Comparison of ENCODE assay signal across 9 mouse cellular contexts in genomic region chr5:54155227-54155776, GRCm38 (mm10).
DNase-seq lines count a peak whose midpoint lies in the region; ATAC-seq and TF ChIP-seq lines count a peak whose summit lies in the region.
"Had no signal": no experiment of that assay in that cellular context is flagged by ENCODE, and none has a peak within 500 bp of the region (broad histone marks: within the 10 kb centered on the region; RNA-seq: fewer than 3 reads in every experiment).

No protein-coding gene starts in this region.

- 54% methylated on average over 12 of the region's 12 CpGs for WGBS in heart, postnatal 0 days
- 33% methylated on average over 12 of the region's 12 CpGs for WGBS in forebrain, embryonic 12.5 days
- WGBS in midbrain, embryonic 12.5 days, result 54% methylated on average over 12 of the region's 12 CpGs

- no peaks in the 10 kb centered on the region for H3K36me3 ChIP-seq in heart, postnatal 0 days (replicated peaks; ENCODE audit: control insufficient read depth, insufficient read depth, low read length)
- H3K36me3 ChIP-seq in forebrain, embryonic 12.5 days (replicated peaks), result no peaks in the 10 kb centered on the region
- H3K36me3 ChIP-seq in midbrain, embryonic 12.5 days, result no peaks in the 10 kb centered on the region

- H3K27me3 ChIP-seq in heart, postnatal 0 days (ENCODE audit: control insufficient read depth, insufficient read depth, low read length), result no peaks in the 10 kb centered on the region
- 0 out of 2 replicates have a peak, but pooled peaks cover 4% of the 10 kb centered on the region for H3K27me3 ChIP-seq in forebrain, embryonic 12.5 days
- peaks cover 8% of the 10 kb centered on the region for H3K27me3 ChIP-seq in midbrain, embryonic 12.5 days

- H3K9me3 ChIP-seq in heart, postnatal 0 days (replicated peaks; ENCODE audit: control insufficient read depth, low read length), result no peaks in the 10 kb centered on the region
- no peaks in the 10 kb centered on the region for H3K9me3 ChIP-seq in forebrain, embryonic 12.5 days
- no peaks in the 10 kb centered on the region for H3K9me3 ChIP-seq in midbrain, embryonic 12.5 days

- H3K4me3 ChIP-seq in heart, postnatal 0 days (ENCODE audit: low read depth, low read length), result peak overlapping the region; percentile 23; the same call in 1 of the 2 replicates
- H3K4me3 ChIP-seq in forebrain, embryonic 12.5 days (replicated peaks), result peak overlapping the region; percentile 33
- H3K4me3 ChIP-seq in midbrain, embryonic 12.5 days, result peak overlapping the region; percentile 21; the same call in 1 of the 2 replicates

- H3K27ac ChIP-seq in heart, postnatal 0 days (ENCODE audit: low read depth), result no peak overlapping the region
- H3K27ac ChIP-seq in forebrain, embryonic 12.5 days, result peak overlapping the region; percentile 53; the same call in 1 of the 2 replicates
- H3K27ac ChIP-seq in midbrain, embryonic 12.5 days (replicated peaks), result no peak overlapping the region

- ATAC-seq in heart, postnatal 0 days (ENCODE audit: insufficient read depth, low read depth), result no peak
- ATAC-seq in forebrain, embryonic 12.5 days (ENCODE audit: low FRiP score), result peak; percentile 59; the same call in 1 of the 2 replicates
- peak; percentile 59 for ATAC-seq in midbrain, embryonic 12.5 days (ENCODE audit: low FRiP score, low read depth)

- H3K4me1 ChIP-seq in heart, postnatal 0 days (ENCODE audit: control insufficient read depth, insufficient read depth), result peaks cover 21% of the 10 kb centered on the region
- H3K4me1 ChIP-seq in forebrain, embryonic 12.5 days, result peaks cover 31% of the 10 kb centered on the region
- H3K4me1 ChIP-seq in midbrain, embryonic 12.5 days, result peaks cover 24% of the 10 kb centered on the region

- TF ChIP-seq EP300 in heart, postnatal 0 days (IDR thresholded peaks at IDR 0.05; ENCODE audit: low read depth), result no peak

- no peak overlapping the region for H3K9ac ChIP-seq in heart, postnatal 0 days (replicated peaks; ENCODE audit: low read depth, low read length)
- no peak overlapping the region for H3K9ac ChIP-seq in forebrain, embryonic 12.5 days
- no peak overlapping the region for H3K9ac ChIP-seq in midbrain, embryonic 12.5 days (replicated peaks)

- DNase-seq in heart, postnatal 0 days (ENCODE audit: low spot score), result no peak
- no peak for DNase-seq in heart, adult 8-10 months (ENCODE audit: low spot score)
- DNase-seq in brain, adult 2 months (ENCODE audit: low read depth, low spot score), result peak; percentile 40
- no peak for DNase-seq in adrenal gland, postnatal 36 days
- DNase-seq in gastrocnemius, adult 8-10 months (ENCODE audit: low spot score in 2 of 2), result no peak
- no peak for DNase-seq in adipocyte (ENCODE audit: low spot score)
- DNase-seq: gastrocnemius, postnatal 14 days had no signal

- H3K4me2 ChIP-seq in heart, postnatal 0 days (ENCODE audit: low read depth, low read length), result peak overlapping the region; percentile 50
- peak overlapping the region; percentile 48 for H3K4me2 ChIP-seq in forebrain, embryonic 12.5 days
- peak overlapping the region; percentile 44 for H3K4me2 ChIP-seq in midbrain, embryonic 12.5 days (replicated peaks)

- TF ChIP-seq CTCF in heart, postnatal 0 days (IDR thresholded peaks at IDR 0.05; ENCODE audit: low read depth), result no peak
